Mouse (Mus musculus): Measurements from ENCODE around the gene Zfyve28.

Zfyve28 gene

DNA sequence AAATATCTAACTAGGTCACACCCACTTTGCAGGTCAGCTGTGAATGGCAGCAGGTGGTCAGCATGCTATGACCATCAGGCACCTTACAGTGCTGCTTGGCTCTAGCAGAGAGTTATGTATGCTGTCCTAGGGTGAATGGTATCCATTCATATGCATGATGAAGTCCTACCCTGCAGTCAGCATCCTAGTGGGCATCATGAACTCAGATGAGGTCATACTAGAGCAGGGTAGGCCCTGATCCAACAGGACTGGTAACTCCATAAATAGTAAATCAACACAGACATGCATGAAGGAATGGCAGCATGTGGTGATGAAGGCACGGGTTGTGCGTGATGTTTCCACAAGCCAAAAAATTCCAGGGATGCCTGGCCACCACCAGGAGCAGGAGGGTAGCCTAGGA is 82.5 kb downstream of the Zfyve28 start:
- DNase-seq (ENCODE audit: low spot score) = no peak

DNA sequence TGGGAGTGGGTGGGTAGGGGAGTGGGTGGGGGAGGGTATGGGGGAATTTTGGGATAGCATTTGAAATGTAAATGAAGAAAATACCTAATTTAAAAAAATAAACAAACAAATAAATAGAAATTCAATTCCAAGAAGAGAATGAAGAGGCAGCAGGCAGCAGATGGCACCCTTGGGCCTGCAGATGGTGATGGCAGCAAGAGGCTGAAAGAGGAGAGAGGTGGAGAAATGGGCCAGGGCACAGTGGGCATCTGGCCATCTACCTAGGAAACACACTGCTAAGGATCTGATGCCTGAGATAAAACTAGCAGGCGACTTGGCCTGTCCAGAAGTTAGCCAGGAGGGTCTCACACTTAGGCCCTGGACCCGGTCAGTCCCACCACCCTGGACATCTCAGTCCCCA is 83.3 kb downstream of the Zfyve28 start:
- DNase-seq (ENCODE audit: low spot score) = no peak

DNA sequence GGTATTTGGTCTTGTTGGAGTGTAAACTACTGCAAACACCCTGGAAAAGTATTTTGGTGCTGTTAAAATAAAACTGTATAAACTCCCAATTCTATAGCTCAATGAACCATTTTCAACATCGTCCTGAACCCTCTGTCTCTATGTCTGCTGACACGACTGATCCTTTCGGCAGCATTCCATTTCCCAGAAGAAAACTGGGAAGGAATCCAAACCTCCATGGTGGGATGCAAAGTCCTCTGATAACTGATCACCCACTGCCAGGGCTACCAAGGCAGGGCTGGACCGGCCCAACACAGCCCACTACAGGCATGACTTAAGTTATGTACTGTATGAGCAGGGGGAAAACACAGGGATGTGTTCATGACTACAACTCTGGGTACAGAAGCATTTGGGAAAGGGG is 86.2 kb downstream of the Zfyve28 start:
- no peak for DNase-seq (ENCODE audit: low spot score)

DNA sequence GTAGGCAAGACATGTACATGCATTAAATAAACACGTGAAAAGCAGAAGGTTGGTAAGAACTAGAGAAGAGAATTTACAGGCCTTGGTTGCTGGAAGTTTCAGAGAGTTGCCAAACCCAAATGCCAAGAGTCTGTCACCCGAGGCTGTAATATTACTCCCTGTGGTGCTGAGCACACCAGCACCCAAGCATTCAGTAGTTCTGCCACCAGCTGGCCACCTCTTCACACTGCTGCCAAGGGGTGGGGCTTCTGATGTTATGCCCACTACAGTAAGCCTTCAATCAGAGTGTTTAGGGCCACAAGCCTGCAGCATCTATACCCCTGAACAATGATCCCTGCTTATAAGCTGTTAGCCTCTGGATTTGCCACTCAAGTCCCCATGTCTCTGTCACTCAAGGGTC is 86.9 kb downstream of the Zfyve28 start:
- no peak for DNase-seq (ENCODE audit: low spot score)

DNA sequence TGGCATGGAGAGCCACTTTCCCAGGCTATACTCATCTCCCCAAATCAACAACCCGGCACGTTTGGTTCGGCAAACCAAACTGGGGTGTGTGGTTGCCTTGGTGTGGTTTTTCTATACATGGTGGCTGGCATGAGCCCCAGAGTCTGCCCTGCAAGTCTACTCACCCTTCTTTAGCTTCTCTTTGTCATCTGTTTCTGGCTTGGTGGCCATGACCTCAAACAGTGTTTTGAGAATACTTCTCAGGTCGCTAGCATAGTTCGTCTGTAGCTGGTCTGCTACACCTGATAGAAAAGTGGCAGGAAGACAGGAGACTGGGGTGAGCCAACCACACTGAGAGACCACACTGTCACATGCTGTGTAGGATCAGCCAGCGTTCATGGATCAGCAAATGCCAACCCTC is 89.6 kb downstream of the Zfyve28 start:
- DNase-seq (ENCODE audit: low spot score) = no peak

DNA sequence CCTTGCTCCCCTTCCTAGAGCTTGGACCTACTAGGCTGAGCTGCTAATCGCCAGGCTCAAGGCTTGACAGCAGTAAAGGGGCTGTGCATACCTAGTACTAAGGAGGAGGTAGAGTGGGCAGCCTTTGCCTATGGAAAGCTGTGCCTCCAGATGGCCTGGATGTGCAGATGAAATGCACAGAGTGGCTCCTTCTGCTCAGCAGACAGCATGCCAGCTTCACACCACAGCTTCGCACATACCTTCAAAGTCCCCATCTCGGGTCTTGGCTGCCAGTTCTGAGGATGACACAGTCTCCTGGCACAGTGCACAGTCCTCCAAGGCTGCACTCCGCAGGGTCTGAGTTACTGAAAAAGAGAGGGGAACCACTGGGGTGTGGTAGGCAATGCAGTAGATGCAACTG is 91.0 kb downstream of the Zfyve28 start:
- no peak for DNase-seq (ENCODE audit: low spot score)

DNA sequence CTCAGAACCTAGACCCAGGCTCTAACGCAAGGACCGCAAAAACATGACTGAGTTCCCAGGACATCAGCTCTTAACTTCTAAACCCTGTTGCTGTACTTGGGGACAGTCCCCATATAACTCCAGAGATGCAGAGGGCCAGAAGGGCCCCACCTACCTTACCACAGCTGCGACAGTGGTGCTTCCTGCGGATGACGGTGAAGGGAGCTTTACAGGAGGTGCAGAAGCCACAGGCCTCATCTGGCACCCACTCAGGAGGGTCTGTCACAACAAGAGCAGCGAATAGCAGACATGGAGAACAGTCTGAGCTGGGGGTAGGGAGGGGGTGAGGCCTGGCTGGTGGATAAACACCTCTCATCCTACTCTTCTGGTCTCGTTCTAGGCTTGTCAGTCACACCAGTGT is 91.8 kb downstream of the Zfyve28 start:
- DNase-seq (ENCODE audit: low spot score) = no peak

DNA sequence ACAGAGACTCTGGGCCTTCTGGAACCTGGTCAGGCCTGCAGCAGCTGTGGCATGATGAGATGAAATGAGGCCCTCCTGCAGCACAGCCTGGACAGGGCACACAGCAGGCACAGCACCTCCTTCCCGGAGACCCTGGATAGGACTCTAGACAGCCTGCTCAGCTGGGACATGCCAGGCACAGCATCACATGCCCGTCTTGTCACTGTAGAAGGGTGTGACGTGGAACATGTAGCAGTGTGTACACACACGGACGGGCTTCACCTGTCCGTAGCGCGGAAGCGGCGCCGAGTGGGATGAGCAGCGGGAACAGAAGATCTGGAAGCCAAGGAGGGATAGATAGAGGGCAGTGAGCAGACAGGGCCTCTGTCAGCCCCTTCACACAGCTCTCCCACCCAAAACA is 92.5 kb downstream of the Zfyve28 start:
- no peak for DNase-seq (ENCODE audit: low spot score)

DNA sequence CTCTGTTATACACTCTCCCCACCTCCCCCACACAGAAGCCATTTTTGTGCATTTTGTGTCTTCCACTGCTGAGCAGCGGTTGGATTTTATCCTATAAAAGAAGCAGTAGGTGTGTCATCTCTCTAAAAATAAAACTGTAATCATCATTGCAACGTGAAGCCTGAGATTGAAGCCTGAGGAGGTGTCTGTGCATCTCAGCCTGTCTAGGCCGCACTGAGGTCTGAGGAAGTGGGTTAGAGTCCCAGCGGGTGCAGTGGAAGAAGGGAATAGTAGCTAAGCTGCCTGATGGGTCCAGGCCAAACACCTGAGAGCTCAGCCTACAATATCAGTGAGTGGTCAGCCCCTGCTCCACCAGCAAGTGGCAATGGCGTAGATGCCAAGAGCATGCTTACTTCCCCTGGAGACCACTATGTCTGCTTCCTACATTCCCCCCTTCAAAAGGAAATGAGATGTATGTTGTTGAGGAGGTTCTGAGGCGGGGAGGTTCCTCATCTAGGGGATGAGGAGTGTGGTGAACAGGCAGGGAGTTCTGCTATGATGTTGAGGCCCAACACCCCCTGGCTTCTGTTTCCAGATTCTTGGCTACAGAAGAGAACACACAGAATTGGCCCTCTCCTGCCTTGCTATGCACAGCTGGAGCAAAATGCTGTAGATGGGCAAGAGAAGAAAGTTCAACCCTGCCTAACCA is 93.1 kb downstream of the Zfyve28 start:
- no peak for DNase-seq (ENCODE audit: low spot score)

DNA sequence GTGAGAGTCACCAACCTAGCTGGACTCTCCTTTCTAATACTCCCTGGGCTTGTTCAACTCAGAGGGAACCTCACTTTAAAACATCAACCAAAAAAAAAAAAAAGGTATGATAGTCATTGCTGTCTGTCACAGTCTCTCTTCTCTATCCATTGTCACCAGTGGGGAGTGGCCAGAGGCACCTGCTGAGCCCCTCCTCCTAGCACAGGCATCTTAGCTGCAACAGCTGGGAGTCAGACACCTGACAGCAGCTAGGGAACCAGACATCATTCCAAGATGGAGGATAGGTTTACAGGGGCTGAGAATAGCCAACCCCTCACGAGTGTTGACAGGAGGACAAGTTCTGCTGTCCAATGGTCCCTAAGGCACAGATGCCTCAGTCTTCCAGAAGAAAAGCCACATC is 93.8 kb downstream of the Zfyve28 start:
- DNase-seq (ENCODE audit: low spot score) = no peak

DNA sequence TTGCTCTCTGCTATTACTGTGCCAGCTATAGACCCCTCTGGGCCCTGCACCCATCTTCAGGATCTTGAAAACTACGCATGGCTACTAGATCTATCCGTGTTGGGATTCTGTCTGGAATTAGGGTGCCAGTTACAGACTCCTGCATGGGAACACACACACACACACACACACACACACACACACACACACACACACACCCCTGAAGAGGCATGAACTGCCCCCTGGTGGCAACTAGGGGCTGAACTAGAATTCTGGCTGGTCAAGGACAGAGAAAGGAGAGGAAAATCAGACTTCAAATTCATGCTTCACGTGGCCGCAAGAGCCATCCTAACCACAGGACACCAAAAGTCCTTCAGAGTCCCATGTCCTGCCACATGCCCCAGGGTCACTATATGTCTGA is 96.4 kb downstream of the Zfyve28 start:
- DNase-seq (ENCODE audit: low spot score) = no peak

DNA sequence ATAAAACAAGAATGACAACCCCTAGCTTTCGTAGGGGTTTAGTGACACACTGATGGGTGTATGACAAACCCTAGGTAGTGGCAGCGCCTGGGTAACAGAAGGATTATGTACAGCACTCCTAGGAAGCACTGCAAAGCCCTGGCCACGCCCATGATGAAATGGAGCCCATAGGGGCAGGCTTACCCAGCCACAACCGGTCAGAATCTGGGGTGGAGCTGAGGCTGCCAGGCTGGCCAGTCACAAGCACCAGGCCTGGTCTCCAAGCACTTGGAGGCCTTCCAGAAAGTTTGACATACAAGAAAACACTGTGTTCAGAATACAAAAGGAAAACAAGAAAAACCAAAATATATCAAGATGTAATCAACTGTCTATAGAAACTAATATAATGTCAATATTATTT is 97.2 kb downstream of the Zfyve28 start:
- DNase-seq (ENCODE audit: low spot score) = peak; percentile 33

DNA sequence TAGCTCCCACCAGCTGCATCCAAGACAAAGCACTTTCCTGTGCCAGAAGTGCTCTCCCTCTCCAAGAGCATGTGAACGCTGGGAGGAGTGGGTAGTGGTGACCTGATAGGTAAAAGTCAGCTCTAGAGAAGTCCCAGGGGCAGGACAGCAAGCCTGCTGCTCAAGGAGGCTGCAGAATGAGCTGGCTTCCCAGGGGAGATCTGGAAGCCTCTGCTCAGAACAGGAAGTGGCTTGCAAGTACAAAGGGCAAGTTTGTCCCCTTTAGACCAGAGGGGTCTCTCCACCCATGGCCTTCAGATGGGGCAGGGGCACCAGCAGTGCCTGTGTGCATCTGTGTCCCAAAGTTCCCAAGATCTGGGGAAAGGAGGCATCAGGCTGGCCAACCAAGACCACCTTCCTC is 98.7 kb downstream of the Zfyve28 start:
- DNase-seq (ENCODE audit: low spot score) = no peak

DNA sequence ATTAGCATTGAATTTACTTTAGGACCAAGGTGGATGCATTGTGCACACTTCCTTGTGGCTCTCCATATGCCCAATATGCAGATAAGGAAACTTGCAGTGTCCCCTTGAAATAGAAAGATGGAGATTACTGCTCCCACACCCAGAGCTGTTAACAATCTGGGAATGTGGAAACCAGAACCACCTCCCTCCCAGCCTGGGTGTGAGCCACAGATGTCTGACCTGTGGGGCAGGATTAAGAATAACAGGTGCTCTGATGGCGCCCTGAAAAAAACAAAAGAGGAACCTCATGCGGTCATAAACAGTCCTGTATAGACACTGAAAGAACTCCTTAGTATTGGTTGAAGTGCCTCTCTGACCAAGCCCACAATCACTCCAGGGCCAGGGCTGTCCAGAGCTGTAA is 99.4 kb downstream of the Zfyve28 start:
- DNase-seq (ENCODE audit: low spot score) = no peak

DNA sequence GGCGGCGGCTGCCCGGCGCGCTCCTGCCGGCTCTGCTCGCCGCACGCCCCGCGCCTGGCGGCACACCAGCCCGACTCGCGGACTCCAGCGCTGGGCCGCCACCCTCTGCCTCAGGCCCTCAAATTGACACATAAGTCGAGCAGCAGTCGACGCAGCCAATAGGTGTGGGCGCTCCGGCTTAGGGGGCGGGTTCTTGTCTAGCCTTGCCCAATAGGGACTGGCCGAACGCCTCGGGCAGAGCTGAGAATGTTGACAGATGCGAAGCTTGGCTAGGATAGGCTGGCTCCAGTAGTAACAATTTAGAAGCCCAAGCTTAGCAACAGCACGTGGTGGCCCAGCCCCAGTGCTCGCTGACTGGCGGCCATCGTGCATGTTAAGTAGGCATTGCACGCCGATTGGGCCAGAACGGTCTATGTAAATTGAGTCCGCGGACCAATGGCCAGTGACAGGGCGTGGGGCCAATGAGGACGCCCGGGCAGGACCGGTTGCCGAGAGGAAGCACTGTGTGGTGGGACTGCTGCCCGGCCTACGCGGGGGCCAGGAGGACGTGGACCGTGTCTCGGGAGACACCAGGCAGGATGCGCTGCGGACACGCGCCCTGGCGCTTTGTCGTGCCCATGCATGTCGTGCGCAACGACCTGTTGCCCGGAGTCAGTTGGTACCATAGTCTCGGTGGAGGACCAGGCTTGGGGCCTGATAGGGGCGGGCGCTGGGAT is 100.5 kb downstream of the Zfyve28 start, which contains the start of gene Mxd4:
Mxd4 (minus strand) TSS at position 120 of the 716 bp plus-strand sequence.
- peak; percentile 96 for DNase-seq (ENCODE audit: low spot score)

DNA sequence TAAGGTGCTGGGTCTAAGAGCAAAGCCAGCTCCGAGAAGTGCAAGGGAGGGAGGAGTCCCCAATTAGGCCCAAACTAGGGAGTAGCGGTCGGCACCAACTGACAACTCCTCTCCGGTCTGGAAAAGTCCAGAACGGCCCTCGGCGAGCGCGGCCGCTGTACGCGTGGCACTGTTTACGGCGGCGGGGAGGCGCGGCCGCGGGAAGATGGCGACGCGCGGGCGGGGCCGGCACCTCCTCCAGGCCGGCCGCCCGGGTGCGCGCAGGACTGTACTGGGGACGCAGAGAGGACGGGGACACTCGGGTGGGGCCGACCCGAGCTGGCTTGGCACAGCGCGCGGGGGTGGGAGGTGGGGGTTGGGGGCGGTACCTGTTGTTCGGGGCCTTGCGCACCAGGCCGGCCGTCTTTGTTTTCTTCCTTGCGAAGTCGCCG is 101.3 kb downstream of the Zfyve28 start:
- DNase-seq (ENCODE audit: low spot score) = no peak

DNA sequence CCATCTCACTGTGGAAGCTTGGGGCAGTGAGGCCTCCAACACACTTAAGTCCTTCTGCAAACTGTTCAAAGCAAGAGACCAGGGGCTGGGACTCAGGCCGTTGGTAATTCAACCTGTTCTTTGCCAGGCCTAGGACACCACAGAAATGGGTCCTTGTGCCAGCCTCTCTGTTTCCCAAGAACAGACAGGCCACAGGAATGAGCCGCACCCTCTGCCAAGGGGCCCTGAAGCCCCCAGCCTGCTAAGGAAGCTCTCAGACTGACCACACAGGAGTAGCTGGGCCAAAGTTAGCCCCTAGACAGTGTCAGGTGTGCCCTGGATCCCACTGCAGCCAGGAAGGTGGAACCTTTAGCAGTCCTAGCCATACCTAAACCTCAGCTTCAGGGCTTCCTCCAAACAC is 101.9 kb downstream of the Zfyve28 start:
- no peak for DNase-seq (ENCODE audit: low spot score)

DNA sequence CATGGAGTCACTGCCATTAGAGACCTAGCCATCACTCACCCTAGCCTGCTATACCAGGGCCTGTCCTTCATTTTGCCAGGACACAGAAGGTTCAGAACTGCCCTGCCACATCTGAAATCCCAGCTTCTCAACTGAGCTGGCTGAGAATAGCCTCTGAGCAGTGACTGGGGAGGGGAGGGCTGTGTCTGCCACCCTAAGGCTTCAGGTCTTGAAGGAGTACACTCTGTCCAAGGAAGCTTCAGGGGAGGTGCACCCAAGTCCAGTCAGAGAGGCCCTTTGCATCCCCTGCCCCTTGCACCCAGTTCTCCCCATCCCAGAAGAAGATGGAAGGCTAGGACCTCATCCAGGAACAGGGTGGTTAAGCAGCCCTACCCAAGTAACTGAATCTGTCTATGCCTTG is 102.5 kb downstream of the Zfyve28 start:
- DNase-seq (ENCODE audit: low spot score) = no peak

DNA sequence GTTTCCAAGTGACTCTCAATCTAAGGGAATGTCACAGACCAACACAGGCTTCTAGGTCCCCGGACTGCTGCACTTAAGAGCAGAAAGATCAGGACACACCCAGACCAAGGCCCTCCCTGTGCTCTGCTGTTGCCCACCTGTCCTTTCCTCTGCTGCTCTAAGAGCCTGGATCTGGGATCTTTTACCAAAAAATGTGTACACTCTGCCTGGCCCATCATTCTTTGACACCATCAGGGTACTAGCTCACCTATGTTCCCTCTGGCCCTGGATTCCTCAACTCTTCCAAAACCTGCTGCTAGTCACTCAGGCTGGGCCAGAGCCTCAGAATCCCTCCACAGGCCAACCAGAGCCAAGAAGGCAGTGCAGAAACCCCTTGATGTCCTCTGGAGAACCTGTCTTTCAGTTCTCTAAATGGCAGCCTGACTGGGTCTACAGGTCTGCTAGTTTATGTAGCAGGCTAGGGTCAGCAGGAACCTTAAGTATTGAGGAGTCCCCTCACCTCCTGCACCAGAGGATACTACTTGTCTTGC is 103.1 kb downstream of the Zfyve28 start:
- no peak for DNase-seq (ENCODE audit: low spot score)

DNA sequence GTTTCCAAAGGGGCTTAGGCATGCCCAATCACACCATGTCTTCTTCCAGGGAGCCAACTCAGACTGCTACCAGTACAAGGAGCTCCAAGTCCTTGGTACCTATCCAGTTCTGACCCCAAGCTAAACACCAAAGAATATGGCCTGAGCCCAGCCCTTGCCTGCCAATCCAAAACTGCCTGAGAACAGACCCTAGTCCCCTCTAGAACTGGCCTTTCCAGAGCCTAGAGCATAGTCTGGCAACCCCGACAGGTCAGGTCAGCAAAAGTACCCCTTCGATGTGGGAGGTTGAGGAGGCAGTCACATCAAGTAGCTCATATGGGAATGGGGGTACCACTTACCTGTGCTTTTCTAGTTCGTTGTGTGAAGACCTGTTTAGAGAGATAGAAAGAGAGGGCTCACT is 104.3 kb downstream of the Zfyve28 start:
- DNase-seq (ENCODE audit: low spot score) = no peak

DNA sequence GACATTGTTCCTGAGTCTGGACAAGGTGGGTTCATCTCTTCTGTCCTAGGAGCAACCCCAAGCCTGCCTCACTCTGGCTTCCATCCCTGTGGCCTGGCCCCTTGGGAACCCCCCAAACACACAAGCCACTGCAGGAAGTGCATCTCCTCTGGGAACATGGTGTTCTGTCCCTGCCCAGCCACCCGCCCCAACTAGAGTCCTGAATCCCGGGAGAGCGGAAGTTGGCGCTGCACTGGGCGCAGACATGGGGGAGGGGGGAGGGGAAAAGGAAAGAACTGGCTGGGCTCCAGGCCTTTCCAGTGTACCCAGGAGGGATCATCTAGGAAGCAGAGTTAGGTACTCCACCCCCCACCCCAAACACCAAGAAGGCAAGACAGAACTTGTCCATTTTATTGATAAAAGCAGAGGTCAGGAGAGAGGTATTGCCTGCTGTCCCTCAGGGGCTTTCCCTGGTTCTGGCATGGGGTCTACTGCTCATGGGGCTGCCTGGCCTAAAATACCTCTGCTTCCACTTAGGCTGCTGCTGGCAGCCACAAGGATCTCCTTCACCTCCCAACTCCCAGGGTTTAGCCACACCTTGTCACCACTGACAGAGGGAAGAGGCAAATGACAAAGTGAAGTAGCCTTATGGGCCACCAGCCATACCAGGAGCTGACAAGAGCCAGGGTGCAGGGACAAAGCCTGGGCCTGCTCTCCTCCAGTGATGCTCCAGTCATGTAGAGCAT is 104.9 kb downstream of the Zfyve28 start:
- DNase-seq (ENCODE audit: low spot score) = no peak

DNA sequence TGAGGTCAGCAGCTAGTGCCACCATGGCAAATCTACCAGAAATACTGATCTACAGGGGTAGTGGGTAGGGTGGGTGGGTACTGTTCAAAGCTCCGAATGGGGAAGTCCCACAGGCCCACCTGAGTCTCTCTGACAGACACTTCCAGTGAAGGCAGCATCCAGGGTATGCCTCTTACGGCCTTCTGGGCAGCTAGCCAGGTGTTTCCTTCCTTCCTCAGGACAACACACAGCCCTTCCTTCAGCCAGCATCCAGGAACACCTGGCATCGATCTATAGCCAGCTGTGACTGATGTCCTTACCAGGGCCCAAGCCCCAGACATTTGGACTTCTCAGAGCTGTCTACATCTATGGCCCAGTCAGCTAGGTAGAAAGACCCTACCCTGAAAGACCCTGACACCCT is 105.8 kb downstream of the Zfyve28 start:
- DNase-seq (ENCODE audit: low spot score) = no peak

DNA sequence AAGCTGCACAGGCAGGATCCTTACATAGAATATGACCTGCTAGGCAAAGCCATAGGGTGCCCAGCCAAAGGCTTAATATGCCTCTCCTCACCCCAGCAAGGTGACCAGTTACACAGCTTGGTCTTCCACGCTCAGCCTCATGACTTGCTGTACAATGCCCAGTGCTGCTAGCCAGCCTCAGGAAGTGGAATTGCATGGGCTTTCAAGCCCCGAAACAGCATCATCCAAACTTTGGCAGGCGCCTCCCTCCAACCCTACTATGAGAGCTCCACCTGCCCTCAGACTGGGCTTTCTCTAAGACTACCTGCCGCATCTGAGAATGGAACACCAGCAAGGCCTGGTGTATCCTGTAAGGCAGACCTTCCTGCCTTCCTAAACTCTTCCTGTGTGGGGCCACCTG is 110.4 kb downstream of the Zfyve28 start:
- DNase-seq (ENCODE audit: low spot score) = no peak
